Mouse (Mus musculus) layer of hippocampus, postnatal 25 days (tissue): ENCODE measurements at regions not wholly inside any gene's neighbourhood (a gene's known extent, or its start where the extent isn't known, plus 50 kb on each side); places are given as distances from the start of the nearest gene placed in this dataset.
A peak's percentile ranks its signal among the peaks of the same experiment; 100 is the strongest.

Source experiments
- DNase-seq, 2 experiments: peaks; one replicate each; pipeline ENCODE4 v3.0.0; 2022; ENCODE audit warnings: mixed read lengths in 2 of 2, low spot score in 1 of 2; ENCODE audit errors: extremely low spot score in 1 of 2

GRCm38 (mm10) chr1:75978203-75978986 lies 432.3 kb downstream of the Slc4a3 start:
- peak in 1 of 2 experiments; percentile 15 for DNase-seq

- DNase-seq = no peak
Measured at GRCm38 (mm10) chr1:75983057-75983456, 437.0 kb downstream of the Slc4a3 start.

- no peak for DNase-seq
Measured at GRCm38 (mm10) chr1:75983487-75983886, 437.4 kb downstream of the Slc4a3 start.

GRCm38 (mm10) chr1:75988496-75988895 lies 442.4 kb downstream of the Slc4a3 start:
- DNase-seq = no peak

GRCm38 (mm10) chr1:75992039-75992438 lies 446.0 kb downstream of the Slc4a3 start:
- no peak for DNase-seq

- DNase-seq = no peak
Measured at GRCm38 (mm10) chr1:75997222-75997621, 451.2 kb downstream of the Slc4a3 start.

- DNase-seq = peak in 1 of 2 experiments; percentile 16
Measured at GRCm38 (mm10) chr1:76001124-76001523, 455.1 kb downstream of the Slc4a3 start.

- DNase-seq = no peak
Measured at GRCm38 (mm10) chr1:76009601-76010000, 463.5 kb downstream of the Slc4a3 start.

- DNase-seq = no peak
Measured at GRCm38 (mm10) chr1:76010212-76010800, 464.2 kb downstream of the Slc4a3 start.

- DNase-seq = no peak
Measured at GRCm38 (mm10) chr1:76018588-76018987, 472.5 kb downstream of the Slc4a3 start.

GRCm38 (mm10) chr1:76019071-76019470 lies 473.0 kb downstream of the Slc4a3 start:
- DNase-seq = no peak

GRCm38 (mm10) chr1:76024650-76025049 lies 478.6 kb downstream of the Slc4a3 start:
- no peak for DNase-seq

GRCm38 (mm10) chr1:76025389-76025788 lies 479.3 kb downstream of the Slc4a3 start:
- no peak for DNase-seq

- DNase-seq = no peak
Measured at GRCm38 (mm10) chr1:76029059-76029458, 483.0 kb downstream of the Slc4a3 start.

- no peak for DNase-seq
Measured at GRCm38 (mm10) chr1:76031171-76031922, 485.3 kb downstream of the Slc4a3 start.

- DNase-seq = no peak
Measured at GRCm38 (mm10) chr1:76031923-76032285, 485.8 kb downstream of the Slc4a3 start.

- DNase-seq = no peak
Measured at GRCm38 (mm10) chr1:76032626-76033025, 486.6 kb downstream of the Slc4a3 start.

GRCm38 (mm10) chr1:76036316-76036715 lies 490.2 kb downstream of the Slc4a3 start:
- no peak for DNase-seq

GRCm38 (mm10) chr1:76039029-76039655 lies 493.1 kb downstream of the Slc4a3 start:
- peak in 1 of 2 experiments; percentile 29 for DNase-seq

- no peak for DNase-seq
Measured at GRCm38 (mm10) chr1:76039661-76040060, 493.6 kb downstream of the Slc4a3 start.

- DNase-seq = no peak
Measured at GRCm38 (mm10) chr1:76050264-76050663, 504.2 kb downstream of the Slc4a3 start.
